Mouse (Mus musculus) ES-E14 (cell line): ENCODE measurements around the gene Rcc2. TPM values are rescaled to one million over a fixed set of nuclear protein-coding genes. Genes with fewer than 3 reads are reported as not detected.
A peak's percentile ranks its signal among the peaks of the same experiment; 100 is the strongest.

Experiments used
- DNase-seq: peaks from one replicate; pipeline ENCODE4 v3.0.0-alpha.2; 2013; ENCODE audit warnings: low read depth, low spot score
- H3K27ac ChIP-seq: 2 replicates; pipeline ENCODE4 v1.5.1; 2012; ENCODE audit warnings: low read depth, mild to moderate bottlenecking, low read length, moderate library complexity, mixed read lengths; ENCODE audit not compliant: poor library complexity, insufficient read depth, severe bottlenecking
- H3K36me3 ChIP-seq: 2 replicates; pipeline ENCODE4 v1.6.1; 2012; ENCODE audit warnings: mild to moderate bottlenecking, low read length, moderate library complexity, mixed read lengths; ENCODE audit not compliant: control insufficient read depth, poor library complexity, insufficient read depth, severe bottlenecking
- H3K4me1 ChIP-seq, 2 experiments: fragments of 150-350 bp in 1 of 2; sonication (generic) in 1 of 2; 2 replicates each; pipeline ENCODE4 v1.6.1; 2012; ENCODE audit warnings: low read length in 2 of 2, mild to moderate bottlenecking in 1 of 2, mixed read lengths in 1 of 2; ENCODE audit not compliant: control insufficient read depth in 2 of 2, insufficient read depth in 2 of 2, poor library complexity in 1 of 2
- H3K4me3 ChIP-seq, 2 experiments: fragments of 150-350 bp in 1 of 2; sonication (generic) in 1 of 2; 2 replicates each; pipeline ENCODE4 v1.5.1; 2012; ENCODE audit warnings: low read length in 2 of 2, low read depth in 1 of 2, mild to moderate bottlenecking in 1 of 2, mixed read lengths in 1 of 2; ENCODE audit not compliant: insufficient read depth in 1 of 2, poor library complexity in 1 of 2, severe bottlenecking in 1 of 2
- H3K9ac ChIP-seq: 2 replicates; pipeline ENCODE4 v1.6.1; 2012; ENCODE audit warnings: low read depth, mild to moderate bottlenecking, low read length, mixed read lengths; ENCODE audit not compliant: poor library complexity, insufficient read depth, severe bottlenecking
- H3K9me3 ChIP-seq: fragments of 150-350 bp; sonication (generic); 2 replicates; pipeline ENCODE4 v1.6.1; 2012; ENCODE audit warnings: low read depth, mild to moderate bottlenecking, low read length; ENCODE audit not compliant: control insufficient read depth, insufficient read depth
- CHD2 ChIP-seq: IDR thresholded peaks from 2 replicates; pipeline ENCODE4 v1.6.1; 2014; ENCODE audit warnings: mild to moderate bottlenecking, low read depth, low read length, inconsistent platforms
- HCFC1 ChIP-seq: IDR thresholded peaks from 2 replicates; pipeline ENCODE4 v1.6.1; 2012; ENCODE audit warnings: low read length, inconsistent platforms, borderline replicate concordance; ENCODE audit not compliant: insufficient read depth
- MAFK ChIP-seq: IDR thresholded peaks from 2 replicates; pipeline ENCODE4 v1.6.1; 2014; ENCODE audit warnings: mild to moderate bottlenecking, low read depth, low read length, inconsistent platforms; ENCODE audit not compliant: insufficient read depth
- ZC3H11A ChIP-seq: IDR thresholded peaks from 2 replicates; pipeline ENCODE4 v1.6.1; 2012; ENCODE audit warnings: low read depth, mild to moderate bottlenecking, inconsistent platforms, low read length, borderline replicate concordance
- ZNF384 ChIP-seq: IDR thresholded peaks from 2 replicates; pipeline ENCODE4 v1.6.1; 2012; ENCODE audit warnings: low read depth, low read length, inconsistent platforms
- in situ Hi-C, 2 experiments: fragments of 600-800 bp; cut with MboI; formaldehyde crosslinking; loops; one replicate each; pipeline ENCODE4 v1.15.1; 2025; ENCODE audit warnings: low sequenced_read_pairs in 2 of 2, inconsistent platforms in 1 of 2; ENCODE audit not compliant: unreplicated experiment in 2 of 2
- total RNA-seq: library from RNA; depleted of rRNA; stranded (reverse); fragments of 300-350 nt; gene quantifications from 2 replicates; pipeline ENCODE4 v1.2.3, GENCODE M21; 2012

The Rcc2 gene
- total RNA-seq, 1 experiment: 250 TPM

DNA sequence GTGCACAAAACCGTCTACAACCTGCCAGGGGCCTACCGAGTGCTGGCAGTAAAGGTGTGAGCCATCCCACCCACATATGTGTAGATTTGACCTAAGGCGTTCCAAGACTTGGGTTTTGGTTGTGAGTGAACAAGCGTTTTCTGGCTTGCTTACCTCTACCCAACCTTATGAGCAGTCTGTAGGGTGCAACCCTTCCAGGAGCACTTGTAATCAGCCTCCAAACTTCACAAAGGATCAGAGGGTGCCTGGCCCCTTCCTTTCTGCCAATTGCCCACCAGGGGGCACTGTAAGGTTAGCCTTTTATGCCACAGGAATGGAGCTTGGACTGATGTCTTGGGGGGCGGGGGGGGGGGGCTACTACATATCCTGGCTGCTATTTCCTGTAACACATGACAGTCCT, 23.5 kb downstream of the Rcc2 start:
- H3K27ac ChIP-seq: no peak overlapping the region
- H3K9me3 ChIP-seq: no peaks in the 10 kb centered on the region
- in situ Hi-C loops: no loop called here
- peaks cover 0 to 14% of the 10 kb centered on the region in 2 experiments; a peak in 2 of 4 replicates for H3K4me1 ChIP-seq
- DNase-seq: peak; percentile 50
- H3K9ac ChIP-seq: no peak overlapping the region
- no peak for TF ChIP-seq ZC3H11A
- TF ChIP-seq CHD2: no peak
- no peak for TF ChIP-seq HCFC1
- H3K36me3 ChIP-seq: peaks cover 41% of the 10 kb centered on the region
- H3K4me3 ChIP-seq: no peak overlapping the region

DNA sequence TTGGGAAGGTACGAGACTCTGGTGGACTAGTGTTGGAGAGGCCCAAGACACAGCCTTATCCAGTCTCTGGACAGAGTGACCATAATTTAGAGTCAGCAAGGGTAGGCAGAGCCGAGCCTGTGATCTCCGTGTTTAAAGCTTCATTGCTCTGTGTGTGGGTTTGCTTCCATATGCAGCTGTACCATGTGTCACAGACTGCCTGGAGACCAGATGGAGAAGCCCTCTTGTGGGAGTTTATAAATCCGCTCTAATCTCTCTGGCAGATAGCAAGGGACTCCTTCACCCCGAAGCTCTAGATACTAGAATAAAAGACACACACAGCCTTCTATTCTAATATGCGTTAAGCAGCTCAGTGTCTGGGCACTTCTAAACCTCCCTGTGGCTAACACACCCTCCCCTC, 24.4 kb downstream of the Rcc2 start:
- Histone ChIP-seq H3K9me3 (no peaks in the 10 kb centered on the region), H3K36me3 (peaks cover 37% of the 10 kb centered on the region), H3K4me3 (no peak overlapping the region), H3K9ac (no peak overlapping the region), H3K27ac (no peak overlapping the region), H3K4me1 (peaks cover 0 to 14% of the 10 kb centered on the region in 2 experiments; a peak in 2 of 4 replicates)
- DNase-seq: no peak
- TF ChIP-seq ZNF384 (no peak), CHD2 (no peak), ZC3H11A (no peak), HCFC1 (no peak), MAFK (no peak)
- in situ Hi-C loops: no loop called here

- Histone ChIP-seq H3K9ac (no peak overlapping the region), H3K27ac (no peak overlapping the region), H3K4me3 (no peak overlapping the region), H3K36me3 (peaks cover 15% of the 10 kb centered on the region), H3K4me1 (peaks cover 0 to 1% of the 10 kb centered on the region in 2 experiments; a peak in 1 of 4 replicates), H3K9me3 (no peaks in the 10 kb centered on the region)
- in situ Hi-C loops: no loop called here
- TF ChIP-seq CHD2 (no peak), HCFC1 (no peak), ZC3H11A (no peak), ZNF384 (no peak), MAFK (no peak)
- no peak for DNase-seq
These were observed 26.6 kb downstream of the Rcc2 start for GRCm38 (mm10) chr4:140726907-140727306.

GRCm38 (mm10) chr4:140731654-140732053, 31.3 kb downstream of the Rcc2 start:
- no peak for DNase-seq
- no peak overlapping the region for H3K27ac ChIP-seq
- in situ Hi-C loops: no loop called here
- no peak overlapping the region for H3K4me3 ChIP-seq
- no peaks in the 10 kb centered on the region for H3K9me3 ChIP-seq
- H3K36me3 ChIP-seq: no peaks in the 10 kb centered on the region
- peaks cover 0 to 14% of the 10 kb centered on the region in 2 experiments; a peak in 2 of 4 replicates for H3K4me1 ChIP-seq
- no peak overlapping the region for H3K9ac ChIP-seq
- TF ChIP-seq CHD2 (no peak), HCFC1 (no peak), ZNF384 (no peak)

DNA sequence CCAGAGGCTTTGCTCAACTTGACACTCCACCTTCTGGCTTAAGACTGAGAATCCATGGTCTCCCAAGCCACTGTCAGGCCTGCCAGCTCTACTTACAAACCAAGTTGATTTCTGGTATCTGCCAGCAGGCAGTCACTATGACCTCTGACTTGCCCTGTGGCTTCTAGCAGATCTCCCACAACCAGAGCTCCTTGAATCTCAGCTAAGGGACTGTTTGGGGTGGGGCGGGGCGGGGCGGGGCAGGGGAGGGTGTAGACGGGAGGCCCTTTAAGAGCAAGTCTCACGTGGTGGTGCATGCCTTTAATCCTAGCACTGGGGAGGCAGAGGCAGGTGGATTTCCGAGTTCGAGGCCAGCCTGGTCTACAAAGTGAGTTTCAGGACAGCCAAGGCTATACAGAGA, 32.5 kb downstream of the Rcc2 start:
- Histone ChIP-seq H3K4me3 (no peak overlapping the region), H3K36me3 (no peaks in the 10 kb centered on the region), H3K27ac (no peak overlapping the region), H3K4me1 (peaks cover 0 to 14% of the 10 kb centered on the region in 2 experiments; a peak in 2 of 4 replicates), H3K9ac (no peak overlapping the region), H3K9me3 (no peaks in the 10 kb centered on the region)
- no peak for DNase-seq
- TF ChIP-seq CHD2 (no peak), ZNF384 (no peak), ZC3H11A (no peak), HCFC1 (no peak), MAFK (no peak)
- in situ Hi-C loops: no loop called here
